Mouse (Mus musculus) forebrain, embryonic 11.5 days (tissue): ENCODE data around the gene Gdpgp1. TPM values are rescaled to one million over a fixed set of nuclear protein-coding genes. Genes with fewer than 3 reads are reported as not detected.

Experiments
- ATAC-seq: fragments of 200-750 bp; cut with Nextera tagmentation; replicated peaks from 2 replicates; pipeline ENCODE4 v1.8.0; 2017; ENCODE audit warnings: moderate TSS enrichment; ENCODE audit not compliant: low FRiP score
- DNase-seq: peaks from one replicate; pipeline ENCODE4 v3.0.0-alpha.2; 2017; ENCODE audit warnings: low spot score
- H3K27ac ChIP-seq: fragments of 300-500 bp; sonication (generic); 2 replicates; pipeline ENCODE4 v1.5.1; 2014; ENCODE audit warnings: low read depth, low read length
- H3K27me3 ChIP-seq: fragments of 300-500 bp; sonication (generic); 2 replicates; pipeline ENCODE4 v1.6.1; 2014; ENCODE audit warnings: mild to moderate bottlenecking, low read length, mixed read lengths; ENCODE audit not compliant: control insufficient read depth, insufficient read depth
- H3K36me3 ChIP-seq: fragments of 300-500 bp; sonication (generic); 2 replicates; pipeline ENCODE4 v1.6.1; 2014; ENCODE audit warnings: mild to moderate bottlenecking, low read length, moderate library complexity, mixed read lengths; ENCODE audit not compliant: control insufficient read depth, insufficient read depth
- H3K4me1 ChIP-seq: fragments of 300-500 bp; sonication (generic); replicated peaks from 2 replicates; pipeline ENCODE4 v1.6.1; 2014; ENCODE audit warnings: low read length, mixed read lengths; ENCODE audit not compliant: control insufficient read depth, insufficient read depth
- H3K4me2 ChIP-seq: fragments of 300-500 bp; sonication (generic); 2 replicates; pipeline ENCODE4 v1.6.1; 2014; ENCODE audit warnings: low read depth, mild to moderate bottlenecking, low read length, moderate library complexity, mixed read lengths; ENCODE audit not compliant: severe bottlenecking
- H3K4me3 ChIP-seq: fragments of 300-500 bp; sonication (generic); 2 replicates; pipeline ENCODE4 v1.5.1; 2014; ENCODE audit warnings: low read depth, low read length
- H3K9ac ChIP-seq: fragments of 300-500 bp; sonication (generic); 2 replicates; pipeline ENCODE4 v1.6.1; 2014; ENCODE audit warnings: low read length
- H3K9me3 ChIP-seq: fragments of 300-500 bp; sonication (generic); 2 replicates; pipeline ENCODE4 v1.6.1; 2016; ENCODE audit warnings: low read length, mixed read lengths; ENCODE audit not compliant: control insufficient read depth
- WGBS: fragments of 180-500 bp; shearing (Covaris S2); extraction: QIAGEN DNeasy Blood & Tissue Kit; methylation state at CpG from one replicate; pipeline ENCODE4 v1.1.7; 2014; 5-methylcytosine and 5-hydroxymethylcytosine counted together
- polyA plus RNA-seq: library from polyadenylated mRNA; unstranded; fragments of >200 nt; fragmentation: Nextera tagmentation; extraction: Ambion mirVana; gene quantifications from 2 replicates; pipeline ENCODE4 v1.2.1, GENCODE M21; 2014

Gdpgp1 gene
- polyA plus RNA-seq, 1 experiment from 2014 or later = 5.7 TPM

- 99% methylated on average over 4 of the region's 4 CpGs for WGBS
Measured at GRCm38 (mm10) chr7:80227065-80227464, 5.6 kb upstream of the Gdpgp1 start.

GRCm38 (mm10) chr7:80230196-80230595 is 2.5 kb upstream of the Gdpgp1 start:
- Histone ChIP-seq H3K9ac (no peak overlapping the region), H3K9me3 (no peaks in the 10 kb centered on the region), H3K4me2 (no peak overlapping the region), H3K27me3 (no peaks in the 10 kb centered on the region), H3K4me1 (0 out of 2 replicates have a peak, but pooled peaks cover 8% of the 10 kb centered on the region), H3K36me3 (peaks cover 6% of the 10 kb centered on the region; the same call in 1 of the 2 replicates), H3K27ac (no peak overlapping the region), H3K4me3 (no peak overlapping the region)
- ATAC-seq (no peak), DNase-seq (no peak)
- 62% methylated on average over 6 of the region's 6 CpGs for WGBS

More at GRCm38 (mm10) chr7:80227065-80227464, 5.6 kb upstream of the Gdpgp1 start:
- Histone ChIP-seq H3K27me3 (no peaks in the 10 kb centered on the region), H3K4me1 (0 out of 2 replicates have a peak, but pooled peaks cover 5% of the 10 kb centered on the region), H3K4me2 (no peak overlapping the region), H3K9ac (no peak overlapping the region), H3K4me3 (no peak overlapping the region), H3K36me3 (peaks cover 10% of the 10 kb centered on the region; the same call in 1 of the 2 replicates), H3K27ac (no peak overlapping the region), H3K9me3 (no peaks in the 10 kb centered on the region)
- ATAC-seq (no peak), DNase-seq (no peak)

DNA sequence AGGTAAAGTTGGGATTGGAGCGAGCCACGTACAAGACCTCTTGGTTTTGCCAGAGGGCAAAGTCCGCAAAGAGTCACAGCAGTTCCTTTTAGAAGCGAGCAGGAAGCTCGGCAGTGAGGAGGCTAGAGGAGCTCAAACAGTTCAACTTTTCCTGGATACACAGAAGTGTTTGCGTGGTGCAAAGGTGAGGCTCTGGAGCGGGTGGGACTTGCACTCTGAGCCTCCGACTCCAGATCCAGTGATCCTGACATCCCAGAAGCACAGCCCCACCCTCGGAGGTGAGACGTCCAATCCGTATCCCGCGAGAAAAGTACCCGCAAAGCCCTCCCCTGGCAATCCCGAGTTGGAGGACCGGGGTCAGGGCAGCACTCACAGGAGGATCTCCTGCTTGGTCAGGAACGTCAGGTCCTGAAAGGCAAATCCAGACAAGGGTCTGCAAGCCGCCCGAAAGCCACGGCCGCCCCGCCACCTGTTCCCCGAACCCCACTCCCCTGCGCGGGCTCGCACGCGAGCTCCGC is 635 bp upstream of the Gdpgp1 start:
- no peak for DNase-seq
- 1% methylated on average over 29 of the region's 29 CpGs for WGBS
- H3K4me1 ChIP-seq = 0 out of 2 replicates have a peak, but pooled peaks cover 8% of the 10 kb centered on the region
- peaks cover 1% of the 10 kb centered on the region; the same call in 1 of the 2 replicates for H3K36me3 ChIP-seq
- peak overlapping the region; percentile 60 for H3K9ac ChIP-seq
- H3K4me2 ChIP-seq = peak overlapping the region; percentile 81
- no peak overlapping the region for H3K27ac ChIP-seq
- peak overlapping the region; percentile 66 for H3K4me3 ChIP-seq
- no peaks in the 10 kb centered on the region for H3K9me3 ChIP-seq
- H3K27me3 ChIP-seq = no peaks in the 10 kb centered on the region
- peak; percentile 39; the same call in 1 of the 2 replicates for ATAC-seq

DNA sequence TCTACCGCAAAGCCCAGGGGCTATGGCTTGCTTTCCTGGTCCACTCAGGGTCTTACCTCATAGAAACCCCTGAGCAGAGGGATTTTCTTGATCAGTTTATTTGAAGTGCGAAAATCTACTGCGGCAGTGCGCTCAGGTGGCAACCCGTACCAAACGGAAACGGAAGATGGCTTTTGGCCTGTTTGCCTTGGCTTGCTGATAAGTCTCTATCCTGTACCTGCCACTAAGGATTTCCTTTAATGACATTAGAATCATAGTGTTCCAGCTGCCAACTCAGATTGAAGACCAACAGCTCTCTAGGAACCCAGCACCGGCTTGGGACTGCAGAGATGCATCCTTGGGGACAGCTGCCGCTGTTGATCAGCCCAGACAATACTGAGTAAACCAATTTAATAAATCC is 1.1 kb downstream of the Gdpgp1 start:
- Histone ChIP-seq H3K4me1 (0 out of 2 replicates have a peak, but pooled peaks cover 8% of the 10 kb centered on the region), H3K27me3 (no peaks in the 10 kb centered on the region), H3K9me3 (no peaks in the 10 kb centered on the region), H3K27ac (no peak overlapping the region), H3K4me3 (no peak overlapping the region), H3K36me3 (no peaks in the 10 kb centered on the region), H3K4me2 (no peak overlapping the region), H3K9ac (no peak overlapping the region)
- no peak for DNase-seq
- no peak for ATAC-seq
- 86% methylated on average over 9 of the region's 9 CpGs for WGBS

GRCm38 (mm10) chr7:80238542-80238941 is 5.9 kb downstream of the Gdpgp1 start:
- Histone ChIP-seq H3K4me3 (no peak overlapping the region), H3K9ac (no peak overlapping the region), H3K27ac (no peak overlapping the region), H3K9me3 (no peaks in the 10 kb centered on the region), H3K36me3 (no peaks in the 10 kb centered on the region; the same call in 1 of the 2 replicates), H3K4me2 (no peak overlapping the region), H3K4me1 (0 out of 2 replicates have a peak, but pooled peaks cover 3% of the 10 kb centered on the region), H3K27me3 (no peaks in the 10 kb centered on the region)
- DNase-seq (no peak), ATAC-seq (no peak)
- 89% methylated on average over 10 of the region's 10 CpGs for WGBS

DNA sequence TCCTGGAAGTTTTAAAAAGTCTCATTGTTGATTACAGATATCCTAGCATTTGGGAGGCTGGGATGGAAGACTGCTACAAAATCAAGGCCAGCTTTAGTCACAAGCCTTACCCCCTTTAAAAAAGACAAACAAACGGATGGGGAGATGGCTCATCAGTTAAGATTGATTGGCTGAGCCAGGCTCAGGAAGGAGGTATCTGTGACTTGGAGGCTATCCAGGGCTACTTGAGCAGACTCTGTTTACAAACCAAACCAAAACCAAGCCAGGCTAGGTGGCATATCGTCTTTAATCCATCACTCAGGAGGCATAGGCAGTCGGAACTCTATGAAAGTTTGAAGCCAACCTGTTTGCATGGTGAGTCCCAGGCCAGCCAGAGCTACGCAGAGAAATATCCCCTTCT is 9.0 kb downstream of the Gdpgp1 start:
- Histone ChIP-seq H3K36me3 (no peaks in the 10 kb centered on the region; the same call in 1 of the 2 replicates), H3K4me1 (no peaks in the 10 kb centered on the region; the same call in 1 of the 2 replicates), H3K27ac (no peak overlapping the region), H3K4me3 (no peak overlapping the region), H3K4me2 (no peak overlapping the region), H3K9me3 (no peaks in the 10 kb centered on the region), H3K27me3 (no peaks in the 10 kb centered on the region), H3K9ac (no peak overlapping the region)
- DNase-seq (no peak), ATAC-seq (no peak)
- 95% methylated on average over 4 of the region's 4 CpGs for WGBS

- H3K27me3 ChIP-seq = no peaks in the 10 kb centered on the region
- H3K9ac ChIP-seq = no peak overlapping the region
- no peak overlapping the region for H3K4me2 ChIP-seq
- no peak overlapping the region for H3K27ac ChIP-seq
- H3K36me3 ChIP-seq = no peaks in the 10 kb centered on the region
- no peaks in the 10 kb centered on the region for H3K9me3 ChIP-seq
- H3K4me3 ChIP-seq = no peak overlapping the region
- 93% methylated on average over 4 of the region's 4 CpGs for WGBS
- ATAC-seq (no peak), DNase-seq (no peak)
- H3K4me1 ChIP-seq = no peaks in the 10 kb centered on the region; the same call in 1 of the 2 replicates
Measured at GRCm38 (mm10) chr7:80244851-80245250, 12.2 kb downstream of the Gdpgp1 start.

- no peaks in the 10 kb centered on the region for H3K27me3 ChIP-seq
- DNase-seq (peak; percentile 99), ATAC-seq (peak; percentile 97)
- no peaks in the 10 kb centered on the region for H3K36me3 ChIP-seq
- H3K9me3 ChIP-seq = no peaks in the 10 kb centered on the region
- under 1% methylated on average over 48 of the region's 48 CpGs for WGBS
- H3K4me1 ChIP-seq = no peaks in the 10 kb centered on the region; the same call in 1 of the 2 replicates
- H3K9ac ChIP-seq = peak within 1 kb of the TSS; percentile 66
- H3K4me3 ChIP-seq = peak within 1 kb of the TSS; percentile 49
- peak within 1 kb of the TSS; percentile 58 for H3K4me2 ChIP-seq
- peak within 1 kb of the TSS; percentile 57; the same call in 1 of the 2 replicates for H3K27ac ChIP-seq
Measured at GRCm38 (mm10) chr7:80246148-80246721, 13.6 kb downstream of the Gdpgp1 start, which contains the start of gene Ttll13. TSS of gene Ttll13 (plus strand) at chr7:80246376.
